Mouse (Mus musculus) limb, embryonic 15.5 days (tissue): ENCODE measurements at regions not wholly inside any gene's neighbourhood (a gene's known extent, or its start where the extent isn't known, plus 50 kb on each side); places are given as distances from the start of the nearest gene placed in this dataset.

Experiments
- ATAC-seq: fragments of 200-750 bp; cut with Nextera tagmentation; 2 replicates; pipeline ENCODE4 v1.8.0; 2017; ENCODE audit warnings: low read depth, moderate TSS enrichment; ENCODE audit not compliant: insufficient number of reproducible peaks, low FRiP score, low TSS enrichment
- H3K27ac ChIP-seq: fragments of 300-500 bp; sonication (generic); 2 replicates; pipeline ENCODE4 v1.5.1; 2015; ENCODE audit warnings: moderate library complexity, mild to moderate bottlenecking, inconsistent platforms
- H3K27me3 ChIP-seq: fragments of 300-500 bp; sonication (generic); 2 replicates; pipeline ENCODE4 v1.6.1; 2015; ENCODE audit warnings: inconsistent platforms
- H3K36me3 ChIP-seq: fragments of 300-500 bp; sonication (generic); 2 replicates; pipeline ENCODE4 v1.6.1; 2015; ENCODE audit warnings: inconsistent platforms
- H3K4me1 ChIP-seq: fragments of 300-500 bp; sonication (generic); 2 replicates; pipeline ENCODE4 v1.6.1; 2015; ENCODE audit warnings: inconsistent platforms
- H3K4me2 ChIP-seq: fragments of 300-500 bp; sonication (generic); 2 replicates; pipeline ENCODE4 v1.6.1; 2015; ENCODE audit warnings: mild to moderate bottlenecking, inconsistent platforms
- H3K4me3 ChIP-seq: fragments of 300-500 bp; sonication (generic); 2 replicates; pipeline ENCODE4 v1.5.1; 2015; ENCODE audit warnings: mild to moderate bottlenecking, inconsistent platforms
- H3K9ac ChIP-seq: fragments of 300-500 bp; sonication (generic); 2 replicates; pipeline ENCODE4 v1.6.1; 2015; ENCODE audit warnings: inconsistent platforms
- H3K9me3 ChIP-seq: fragments of 300-500 bp; sonication (generic); 2 replicates; pipeline ENCODE4 v1.6.1; 2016; ENCODE audit warnings: inconsistent platforms
- WGBS: fragments of 180-500 bp; shearing (Covaris S2); methylation state at CpG from one replicate; pipeline ENCODE4 v1.1.7; 2015; 5-methylcytosine and 5-hydroxymethylcytosine counted together

GRCm38 (mm10) chr13:57281941-57282710, 386.3 kb upstream of the Trpc7 start:
- Histone ChIP-seq H3K4me1 (no peaks in the 10 kb centered on the region), H3K27ac (no peak overlapping the region)
- WGBS, result 52% methylated on average over 24 of the region's 24 CpGs

GRCm38 (mm10) chr13:57281504-57281903, 385.7 kb upstream of the Trpc7 start:
- ATAC-seq, result no peak
- Histone ChIP-seq H3K4me1 (no peaks in the 10 kb centered on the region), H3K9me3 (no peaks in the 10 kb centered on the region), H3K36me3 (no peaks in the 10 kb centered on the region), H3K4me2 (no peak overlapping the region), H3K4me3 (no peak overlapping the region), H3K9ac (no peak overlapping the region), H3K27me3 (0 out of 2 replicates have a peak, but pooled peaks cover 7% of the 10 kb centered on the region), H3K27ac (no peak overlapping the region)
- WGBS, result 18% methylated on average over 3 of the region's 3 CpGs

More at GRCm38 (mm10) chr13:57281941-57282710, 386.3 kb upstream of the Trpc7 start:
- Histone ChIP-seq H3K9ac (no peak overlapping the region), H3K27me3 (0 out of 2 replicates have a peak, but pooled peaks cover 7% of the 10 kb centered on the region), H3K4me3 (no peak overlapping the region), H3K4me2 (no peak overlapping the region), H3K36me3 (no peaks in the 10 kb centered on the region), H3K9me3 (no peaks in the 10 kb centered on the region)
- ATAC-seq, result no peak

GRCm38 (mm10) chr13:57278580-57278979, 382.8 kb upstream of the Trpc7 start:
- Histone ChIP-seq H3K27ac (no peak overlapping the region), H3K36me3 (no peaks in the 10 kb centered on the region), H3K4me1 (no peaks in the 10 kb centered on the region), H3K9me3 (no peaks in the 10 kb centered on the region), H3K9ac (no peak overlapping the region), H3K4me2 (no peak overlapping the region), H3K27me3 (0 out of 2 replicates have a peak, but pooled peaks cover 7% of the 10 kb centered on the region), H3K4me3 (no peak overlapping the region)
- no peak for ATAC-seq
- 3% methylated on average over 2 of the region's 2 CpGs for WGBS

- Histone ChIP-seq H3K27ac (no peak overlapping the region), H3K4me3 (no peak overlapping the region), H3K27me3 (0 out of 2 replicates have a peak, but pooled peaks cover 2% of the 10 kb centered on the region), H3K4me1 (no peaks in the 10 kb centered on the region), H3K4me2 (no peak overlapping the region), H3K9ac (no peak overlapping the region), H3K36me3 (no peaks in the 10 kb centered on the region), H3K9me3 (no peaks in the 10 kb centered on the region)
- no peak for ATAC-seq
- 44% methylated on average over 4 of the region's 4 CpGs for WGBS
These were observed 381.3 kb upstream of the Trpc7 start for GRCm38 (mm10) chr13:57277076-57277475.

- WGBS, result 84% methylated on average over 11 of the region's 11 CpGs
- no peaks in the 10 kb centered on the region for H3K4me1 ChIP-seq
- H3K36me3 ChIP-seq, result no peaks in the 10 kb centered on the region
- ATAC-seq, result no peak
- no peaks in the 10 kb centered on the region for H3K27me3 ChIP-seq
- H3K4me2 ChIP-seq, result no peak overlapping the region
- no peak overlapping the region for H3K27ac ChIP-seq
- H3K9me3 ChIP-seq, result no peaks in the 10 kb centered on the region
- no peak overlapping the region for H3K9ac ChIP-seq
- no peak overlapping the region for H3K4me3 ChIP-seq
These were observed 380.1 kb upstream of the Trpc7 start for GRCm38 (mm10) chr13:57275871-57276270.

- WGBS, result 36% methylated on average over 3 of the region's 3 CpGs
- H3K4me2 ChIP-seq, result no peak overlapping the region
- no peaks in the 10 kb centered on the region for H3K9me3 ChIP-seq
- no peak overlapping the region for H3K27ac ChIP-seq
- H3K27me3 ChIP-seq, result no peaks in the 10 kb centered on the region
- H3K4me1 ChIP-seq, result no peaks in the 10 kb centered on the region
- ATAC-seq, result no peak
- no peak overlapping the region for H3K9ac ChIP-seq
- H3K4me3 ChIP-seq, result no peak overlapping the region
- no peaks in the 10 kb centered on the region for H3K36me3 ChIP-seq
These were observed 377.8 kb upstream of the Trpc7 start for GRCm38 (mm10) chr13:57273593-57273992.

- Histone ChIP-seq H3K4me2 (no peak overlapping the region), H3K4me1 (no peaks in the 10 kb centered on the region), H3K27me3 (no peaks in the 10 kb centered on the region), H3K9me3 (no peaks in the 10 kb centered on the region), H3K36me3 (no peaks in the 10 kb centered on the region), H3K27ac (no peak overlapping the region), H3K4me3 (no peak overlapping the region), H3K9ac (no peak overlapping the region)
- 15% methylated on average over 8 of the region's 8 CpGs for WGBS
- ATAC-seq, result no peak
These were observed 373.8 kb upstream of the Trpc7 start for GRCm38 (mm10) chr13:57269614-57270013.

- 6% methylated on average over 6 of the region's 6 CpGs for WGBS
- Histone ChIP-seq H3K4me1 (no peaks in the 10 kb centered on the region; the same call in 1 of the 2 replicates), H3K27ac (no peak overlapping the region), H3K9me3 (no peaks in the 10 kb centered on the region), H3K4me3 (no peak overlapping the region), H3K4me2 (no peak overlapping the region), H3K27me3 (no peaks in the 10 kb centered on the region), H3K36me3 (no peaks in the 10 kb centered on the region), H3K9ac (no peak overlapping the region)
- no peak for ATAC-seq
These were observed 364.1 kb upstream of the Trpc7 start for GRCm38 (mm10) chr13:57259920-57260319.

GRCm38 (mm10) chr13:57259474-57259873, 363.7 kb upstream of the Trpc7 start:
- 74% methylated on average over 8 of the region's 8 CpGs for WGBS
- Histone ChIP-seq H3K4me3 (no peak overlapping the region), H3K9ac (no peak overlapping the region), H3K27ac (no peak overlapping the region), H3K4me2 (no peak overlapping the region), H3K9me3 (no peaks in the 10 kb centered on the region), H3K27me3 (no peaks in the 10 kb centered on the region), H3K4me1 (no peaks in the 10 kb centered on the region; the same call in 1 of the 2 replicates), H3K36me3 (no peaks in the 10 kb centered on the region)
- ATAC-seq, result no peak

- no peak overlapping the region for H3K4me2 ChIP-seq
- H3K9ac ChIP-seq, result no peak overlapping the region
- no peaks in the 10 kb centered on the region; the same call in 1 of the 2 replicates for H3K4me1 ChIP-seq
- H3K27ac ChIP-seq, result no peak overlapping the region
- no peaks in the 10 kb centered on the region for H3K9me3 ChIP-seq
- no peaks in the 10 kb centered on the region for H3K36me3 ChIP-seq
- ATAC-seq, result no peak
- no peaks in the 10 kb centered on the region for H3K27me3 ChIP-seq
- 83% methylated on average over 11 of the region's 11 CpGs for WGBS
- no peak overlapping the region for H3K4me3 ChIP-seq
These were observed 360.1 kb upstream of the Trpc7 start for GRCm38 (mm10) chr13:57255920-57256319.

GRCm38 (mm10) chr13:57249851-57250250, 354.1 kb upstream of the Trpc7 start:
- no peak overlapping the region for H3K4me2 ChIP-seq
- no peak overlapping the region for H3K9ac ChIP-seq
- WGBS, result 82% methylated on average over 5 of the region's 5 CpGs
- H3K27ac ChIP-seq, result no peak overlapping the region
- H3K27me3 ChIP-seq, result no peaks in the 10 kb centered on the region
- no peaks in the 10 kb centered on the region for H3K9me3 ChIP-seq
- ATAC-seq, result no peak
- H3K4me3 ChIP-seq, result no peak overlapping the region
- H3K36me3 ChIP-seq, result no peaks in the 10 kb centered on the region
- H3K4me1 ChIP-seq, result no peaks in the 10 kb centered on the region

GRCm38 (mm10) chr13:57249401-57249800, 353.6 kb upstream of the Trpc7 start:
- H3K27ac ChIP-seq, result no peak overlapping the region
- no peaks in the 10 kb centered on the region for H3K36me3 ChIP-seq
- H3K4me1 ChIP-seq, result no peaks in the 10 kb centered on the region
- ATAC-seq, result no peak
- no peak overlapping the region for H3K9ac ChIP-seq
- H3K9me3 ChIP-seq, result no peaks in the 10 kb centered on the region
- WGBS, result 84% methylated on average over 4 of the region's 4 CpGs
- H3K27me3 ChIP-seq, result no peaks in the 10 kb centered on the region
- H3K4me2 ChIP-seq, result no peak overlapping the region
- no peak overlapping the region for H3K4me3 ChIP-seq
